Mouse (Mus musculus): ENCODE measurements around the gene Nup160. TPM values are rescaled to one million over a fixed set of nuclear protein-coding genes. Genes with fewer than 3 reads are reported as not detected.

Gene Nup160
- polyA plus RNA-seq (2016; fragmentation: Nextera tagmentation; extraction: Ambion mirVana), result 34.7 and 34.8 TPM in 2 replicates

GRCm38 (mm10) chr2:90677007-90677406 is at the start of gene Nup160:
Gene Nup160 (plus strand): TSS chr2:90677215.
- no peaks in the 10 kb centered on the region for H3K9me3 ChIP-seq (replicated peaks)
- H3K36me3 ChIP-seq, result peaks cover 11% of the 10 kb centered on the region; the same call in 1 of the 2 replicates
- H3K9ac ChIP-seq, result no peak within 1 kb of the TSS
- no peak within 1 kb of the TSS for H3K4me3 ChIP-seq
- no peak within 1 kb of the TSS for H3K4me2 ChIP-seq
- no peak for ATAC-seq (ENCODE audit: insufficient number of reproducible peaks, low FRiP score)
- no peaks in the 10 kb centered on the region for H3K27me3 ChIP-seq (replicated peaks)
- WGBS, result 78% methylated on average over 8 of the region's 8 CpGs
- no peak within 1 kb of the TSS for H3K27ac ChIP-seq (ENCODE audit: poor library complexity, severe bottlenecking)
- peaks cover 13% of the 10 kb centered on the region for H3K4me1 ChIP-seq (replicated peaks)

DNA sequence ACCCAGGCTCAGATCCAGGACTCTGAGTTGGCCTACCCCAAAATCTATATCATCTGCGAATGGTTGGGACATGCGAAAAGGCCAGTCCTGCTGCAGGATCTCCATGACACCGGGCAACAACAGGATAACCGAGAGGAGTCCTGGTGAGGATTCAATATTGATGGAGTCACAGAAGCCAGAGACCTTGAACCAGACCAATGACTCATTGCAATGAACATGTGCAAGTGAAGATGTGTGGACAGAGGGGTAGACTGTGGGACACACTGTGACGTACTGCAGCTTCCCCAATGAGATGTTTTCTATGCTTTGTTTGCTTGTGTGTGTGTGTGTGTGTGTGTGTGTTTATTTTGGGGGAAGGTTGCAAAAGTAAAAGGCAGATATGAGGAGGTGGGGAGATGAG is 48.8 kb upstream of the Nup160 start:
- H3K4me2 ChIP-seq, result no peak overlapping the region
- no peak for ATAC-seq (ENCODE audit: insufficient number of reproducible peaks, low FRiP score)
- H3K4me1 ChIP-seq (replicated peaks), result no peaks in the 10 kb centered on the region
- H3K27me3 ChIP-seq (replicated peaks), result no peaks in the 10 kb centered on the region
- H3K4me3 ChIP-seq, result no peak overlapping the region
- no peak overlapping the region for H3K9ac ChIP-seq
- no peak overlapping the region for H3K27ac ChIP-seq (ENCODE audit: poor library complexity, severe bottlenecking)
- WGBS, result 80% methylated on average over 5 of the region's 5 CpGs
- no peaks in the 10 kb centered on the region for H3K36me3 ChIP-seq
- H3K9me3 ChIP-seq (replicated peaks), result no peaks in the 10 kb centered on the region; the same call in 1 of the 2 replicates

- no peak for ATAC-seq (ENCODE audit: insufficient number of reproducible peaks, low FRiP score)
- Histone ChIP-seq H3K9me3 (replicated peaks) (no peaks in the 10 kb centered on the region; the same call in 1 of the 2 replicates), H3K4me3 (no peak overlapping the region), H3K36me3 (no peaks in the 10 kb centered on the region), H3K27me3 (replicated peaks) (no peaks in the 10 kb centered on the region), H3K4me1 (replicated peaks) (no peaks in the 10 kb centered on the region), H3K4me2 (no peak overlapping the region), H3K9ac (no peak overlapping the region), H3K27ac (ENCODE audit: poor library complexity, severe bottlenecking) (no peak overlapping the region)
- 38% methylated on average over 2 of the region's 2 CpGs for WGBS
Observed at GRCm38 (mm10) chr2:90629552-90629951, 47.5 kb upstream of the Nup160 start.

GRCm38 (mm10) chr2:90631938-90632733 is 44.9 kb upstream of the Nup160 start:
- Histone ChIP-seq H3K4me2 (no peak overlapping the region), H3K4me1 (replicated peaks) (no peaks in the 10 kb centered on the region), H3K4me3 (no peak overlapping the region), H3K27me3 (replicated peaks) (no peaks in the 10 kb centered on the region), H3K9ac (no peak overlapping the region), H3K9me3 (replicated peaks) (no peaks in the 10 kb centered on the region; the same call in 1 of the 2 replicates), H3K36me3 (no peaks in the 10 kb centered on the region), H3K27ac (ENCODE audit: poor library complexity, severe bottlenecking) (no peak overlapping the region)
- ATAC-seq (ENCODE audit: insufficient number of reproducible peaks, low FRiP score), result no peak
- 67% methylated on average over 16 of the region's 16 CpGs for WGBS

DNA sequence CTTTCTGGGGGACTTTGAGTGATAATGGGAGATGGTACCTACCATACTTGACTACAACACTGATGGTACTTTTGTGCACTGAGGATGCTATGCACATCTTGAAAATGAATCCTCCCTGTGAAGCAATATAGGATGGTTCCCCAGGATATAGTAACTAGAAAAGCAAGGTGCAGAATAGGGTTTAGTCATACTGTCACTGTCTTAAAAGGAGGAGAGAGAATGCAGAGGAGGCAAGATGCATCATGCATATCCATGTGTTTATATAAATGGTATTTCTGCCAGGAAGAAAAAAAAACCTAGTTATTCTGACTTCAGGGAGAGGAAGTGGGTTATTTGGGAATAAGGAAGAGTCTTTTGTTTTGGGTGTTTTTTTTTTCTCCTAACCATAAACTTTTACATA is 42.3 kb upstream of the Nup160 start:
- H3K9me3 ChIP-seq (replicated peaks), result no peaks in the 10 kb centered on the region
- H3K4me1 ChIP-seq (replicated peaks), result peaks cover 6% of the 10 kb centered on the region
- H3K27me3 ChIP-seq (replicated peaks), result no peaks in the 10 kb centered on the region
- no peak for ATAC-seq (ENCODE audit: insufficient number of reproducible peaks, low FRiP score)
- no peak overlapping the region for H3K4me3 ChIP-seq
- no peak overlapping the region for H3K4me2 ChIP-seq
- no peak overlapping the region for H3K27ac ChIP-seq (ENCODE audit: poor library complexity, severe bottlenecking)
- no peaks in the 10 kb centered on the region for H3K36me3 ChIP-seq
- H3K9ac ChIP-seq, result no peak overlapping the region

GRCm38 (mm10) chr2:90635085-90635723 is 41.8 kb upstream of the Nup160 start:
- no peak for ATAC-seq (ENCODE audit: insufficient number of reproducible peaks, low FRiP score)
- 58% methylated on average over 7 of the region's 7 CpGs for WGBS
- no peaks in the 10 kb centered on the region for H3K36me3 ChIP-seq
- no peak overlapping the region for H3K4me3 ChIP-seq
- H3K9ac ChIP-seq, result no peak overlapping the region
- H3K27me3 ChIP-seq (replicated peaks), result no peaks in the 10 kb centered on the region
- H3K4me1 ChIP-seq (replicated peaks), result peaks cover 12% of the 10 kb centered on the region
- H3K9me3 ChIP-seq (replicated peaks), result no peaks in the 10 kb centered on the region
- H3K27ac ChIP-seq (ENCODE audit: poor library complexity, severe bottlenecking), result no peak overlapping the region
- H3K4me2 ChIP-seq, result no peak overlapping the region

DNA sequence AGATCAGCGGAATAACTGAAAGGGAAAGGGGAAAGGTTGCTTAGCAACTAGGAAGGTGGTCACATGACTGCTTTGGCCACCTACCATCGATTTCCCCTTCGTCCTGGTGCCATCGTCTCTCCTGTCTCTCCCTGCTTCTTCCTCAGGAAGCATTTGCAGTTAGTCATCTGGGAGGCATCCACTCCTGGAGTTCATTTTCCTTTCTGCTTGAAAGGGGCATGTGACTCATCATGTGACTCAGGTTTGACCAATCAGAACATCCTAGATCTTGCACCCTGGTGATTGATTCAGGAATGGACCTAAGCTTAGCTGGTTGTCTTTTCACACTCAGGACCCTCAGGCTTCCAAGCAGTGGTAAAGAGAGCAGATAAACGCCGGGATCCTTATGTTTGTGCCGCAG is 40.2 kb upstream of the Nup160 start:
- H3K4me2 ChIP-seq, result no peak overlapping the region
- peaks cover 24% of the 10 kb centered on the region for H3K4me1 ChIP-seq (replicated peaks)
- no peak overlapping the region for H3K4me3 ChIP-seq
- H3K27ac ChIP-seq (ENCODE audit: poor library complexity, severe bottlenecking), result no peak overlapping the region
- H3K36me3 ChIP-seq, result no peaks in the 10 kb centered on the region
- WGBS, result 85% methylated on average over 7 of the region's 7 CpGs
- no peak overlapping the region for H3K9ac ChIP-seq
- ATAC-seq (ENCODE audit: insufficient number of reproducible peaks, low FRiP score), result no peak
- no peaks in the 10 kb centered on the region for H3K9me3 ChIP-seq (replicated peaks)
- no peaks in the 10 kb centered on the region for H3K27me3 ChIP-seq (replicated peaks)

GRCm38 (mm10) chr2:90638986-90639746 is 37.8 kb upstream of the Nup160 start:
- H3K36me3 ChIP-seq, result no peaks in the 10 kb centered on the region
- no peaks in the 10 kb centered on the region for H3K27me3 ChIP-seq (replicated peaks)
- ATAC-seq (ENCODE audit: insufficient number of reproducible peaks, low FRiP score), result 0 out of 2 replicates have a peak, but pooled peaks have one; percentile 19
- no peak overlapping the region for H3K4me3 ChIP-seq
- no peaks in the 10 kb centered on the region for H3K9me3 ChIP-seq (replicated peaks)
- H3K9ac ChIP-seq, result no peak overlapping the region
- 45% methylated on average over 8 of the region's 8 CpGs for WGBS
- no peak overlapping the region for H3K27ac ChIP-seq (ENCODE audit: poor library complexity, severe bottlenecking)
- peaks cover 24% of the 10 kb centered on the region for H3K4me1 ChIP-seq (replicated peaks)
- H3K4me2 ChIP-seq, result no peak overlapping the region

- H3K27ac ChIP-seq (ENCODE audit: poor library complexity, severe bottlenecking), result no peak overlapping the region
- H3K36me3 ChIP-seq, result no peaks in the 10 kb centered on the region
- no peak overlapping the region for H3K4me2 ChIP-seq
- no peaks in the 10 kb centered on the region for H3K27me3 ChIP-seq (replicated peaks)
- H3K9me3 ChIP-seq (replicated peaks), result no peaks in the 10 kb centered on the region
- no peak overlapping the region for H3K4me3 ChIP-seq
- H3K9ac ChIP-seq, result no peak overlapping the region
- peaks cover 24% of the 10 kb centered on the region for H3K4me1 ChIP-seq (replicated peaks)
- ATAC-seq (ENCODE audit: insufficient number of reproducible peaks, low FRiP score), result no peak
- WGBS, result 46% methylated on average over 5 of the region's 5 CpGs
Observed at GRCm38 (mm10) chr2:90639747-90640699, 37.0 kb upstream of the Nup160 start.

DNA sequence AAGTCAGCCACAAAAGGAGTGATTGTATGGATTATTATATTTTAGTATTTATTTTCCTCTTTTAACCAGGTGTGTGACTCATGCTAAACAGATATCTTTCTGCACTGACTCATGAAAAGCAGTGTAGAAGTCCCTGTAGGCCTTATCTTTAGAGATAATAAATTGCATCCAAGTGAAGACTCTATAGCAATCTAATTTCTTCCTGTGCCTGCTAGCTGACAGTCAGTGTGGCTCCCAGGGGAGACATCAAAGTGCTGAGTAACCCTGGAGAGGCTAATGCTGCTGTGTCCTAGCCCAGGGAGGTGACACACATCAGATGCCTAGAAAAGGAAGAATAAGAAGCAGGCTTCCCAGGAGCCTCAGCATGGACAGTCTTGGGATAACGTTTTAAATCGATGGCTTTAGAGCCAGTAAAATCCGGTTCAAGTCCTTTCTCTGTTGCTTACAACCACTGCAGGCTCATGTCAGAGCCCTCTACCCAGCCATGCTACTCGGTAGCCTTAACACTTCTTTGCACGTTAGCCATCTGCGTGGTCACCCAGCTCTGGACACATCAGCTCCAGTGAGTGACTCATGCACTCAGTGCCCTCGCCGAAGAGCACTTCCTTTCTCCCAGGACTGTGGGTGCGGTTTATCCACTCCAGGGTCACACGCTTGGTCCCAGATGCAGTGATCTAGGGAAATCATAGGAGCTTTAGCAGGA is 35.9 kb upstream of the Nup160 start:
- no peaks in the 10 kb centered on the region for H3K36me3 ChIP-seq
- 52% methylated on average over 10 of the region's 10 CpGs for WGBS
- H3K27ac ChIP-seq (ENCODE audit: poor library complexity, severe bottlenecking), result no peak overlapping the region
- H3K4me3 ChIP-seq, result no peak overlapping the region
- no peak overlapping the region for H3K4me2 ChIP-seq
- H3K4me1 ChIP-seq (replicated peaks), result peaks cover 24% of the 10 kb centered on the region
- H3K27me3 ChIP-seq (replicated peaks), result no peaks in the 10 kb centered on the region
- no peak overlapping the region for H3K9ac ChIP-seq
- no peaks in the 10 kb centered on the region for H3K9me3 ChIP-seq (replicated peaks)
- no peak for ATAC-seq (ENCODE audit: insufficient number of reproducible peaks, low FRiP score)
